Mouse (Mus musculus) testis, postnatal 14 days (tissue): ENCODE measurements around the gene Fam76a.
A peak's percentile ranks its signal among the peaks of the same experiment; 100 is the strongest.
"Not testable (repeated sequence)": the region's sequence is repeated elsewhere in the genome, so short reads cannot be mapped to it uniquely, and the experiment has no call there.

ENCODE experiments used
- DNase-seq: peaks from one replicate; pipeline ENCODE4 v3.0.0; 2021; ENCODE audit warnings: low spot score

Gene Fam76a

GRCm38 (mm10) chr4:132944776-132945175 is 22.4 kb upstream of the Fam76a start:
- DNase-seq = no peak

GRCm38 (mm10) chr4:132944106-132944505 is 21.7 kb upstream of the Fam76a start:
- DNase-seq = no peak

GRCm38 (mm10) chr4:132943088-132943487 is 20.7 kb upstream of the Fam76a start:
- DNase-seq = no peak

GRCm38 (mm10) chr4:132941012-132941729 is 18.8 kb upstream of the Fam76a start:
- DNase-seq = no peak

- DNase-seq = peak; percentile 77
Observed at GRCm38 (mm10) chr4:132939421-132940127, 17.2 kb upstream of the Fam76a start.

- no peak for DNase-seq
Observed at GRCm38 (mm10) chr4:132938181-132938941, 16.0 kb upstream of the Fam76a start.

GRCm38 (mm10) chr4:132934639-132935038 is 12.3 kb upstream of the Fam76a start:
- no peak for DNase-seq

GRCm38 (mm10) chr4:132932752-132933404 is 10.5 kb upstream of the Fam76a start:
- DNase-seq = no peak

- DNase-seq = no peak
Observed at GRCm38 (mm10) chr4:132930784-132931183, 8.4 kb upstream of the Fam76a start.

GRCm38 (mm10) chr4:132926520-132926919 is 4.2 kb upstream of the Fam76a start:
- not testable (repeated sequence) for DNase-seq

GRCm38 (mm10) chr4:132922061-132922530 is 262 bp downstream of the Fam76a start:
- peak; percentile 66 for DNase-seq

- no peak for DNase-seq
Observed at GRCm38 (mm10) chr4:132921488-132921887, 870 bp downstream of the Fam76a start.

- no peak for DNase-seq
Observed at GRCm38 (mm10) chr4:132920171-132920570, 2.2 kb downstream of the Fam76a start.

GRCm38 (mm10) chr4:132918493-132918892 is 3.9 kb downstream of the Fam76a start:
- not testable (repeated sequence) for DNase-seq

- no peak for DNase-seq
Observed at GRCm38 (mm10) chr4:132912156-132912555, 10.2 kb downstream of the Fam76a start.

- DNase-seq = no peak
Observed at GRCm38 (mm10) chr4:132905843-132906360, 16.5 kb downstream of the Fam76a start.

- DNase-seq = no peak
Observed at GRCm38 (mm10) chr4:132904765-132905309, 17.5 kb downstream of the Fam76a start.

- no peak for DNase-seq
Observed at GRCm38 (mm10) chr4:132904071-132904470, 18.3 kb downstream of the Fam76a start.

- DNase-seq = no peak
Observed at GRCm38 (mm10) chr4:132898197-132898596, 24.2 kb downstream of the Fam76a start.

GRCm38 (mm10) chr4:132894402-132894801 is 28.0 kb downstream of the Fam76a start:
- DNase-seq = no peak

GRCm38 (mm10) chr4:132884844-132885374 is 37.4 kb downstream of the Fam76a start:
- DNase-seq = no peak
